Mouse (Mus musculus) adrenal gland, adult (tissue): ENCODE data around the gene Chrm5.

Experiments
- DNase-seq, 2 experiments: peaks; one replicate each; pipeline ENCODE4 v3.0.0; 2022 to 2023; ENCODE audit warnings: low spot score in 1 of 2; ENCODE audit not compliant: inconsistent age in 2 of 2

Chrm5 gene

GRCm38 (mm10) chr2:112480669-112481068 lies at the start of gene Chrm5:
Gene Chrm5, minus strand, starts transcription at chr2:112480769.
- DNase-seq: no peak

- DNase-seq: no peak
These were observed 46.4 kb upstream of the Chrm5 start for GRCm38 (mm10) chr2:112526933-112527332.

- DNase-seq: peak in 1 of 2 experiments; percentile 47
These were observed 40.2 kb upstream of the Chrm5 start for GRCm38 (mm10) chr2:112520526-112521482.

GRCm38 (mm10) chr2:112518541-112518940 lies 38.0 kb upstream of the Chrm5 start:
- DNase-seq: no peak

GRCm38 (mm10) chr2:112517218-112517617 lies 36.6 kb upstream of the Chrm5 start:
- DNase-seq: no peak

- DNase-seq: no peak
These were observed 36.2 kb upstream of the Chrm5 start for GRCm38 (mm10) chr2:112516728-112517127.

GRCm38 (mm10) chr2:112513036-112513435 lies 32.5 kb upstream of the Chrm5 start:
- no peak for DNase-seq

GRCm38 (mm10) chr2:112510140-112510539 lies 29.6 kb upstream of the Chrm5 start:
- DNase-seq: no peak

- DNase-seq: no peak
These were observed 26.9 kb upstream of the Chrm5 start for GRCm38 (mm10) chr2:112507444-112507843.

GRCm38 (mm10) chr2:112506841-112507435 lies 26.4 kb upstream of the Chrm5 start:
- DNase-seq: no peak

- no peak for DNase-seq
These were observed 23.4 kb upstream of the Chrm5 start for GRCm38 (mm10) chr2:112503978-112504377.

GRCm38 (mm10) chr2:112501209-112501608 lies 20.6 kb upstream of the Chrm5 start:
- DNase-seq: peak; percentile 75 to 90

GRCm38 (mm10) chr2:112497851-112498250 lies 17.3 kb upstream of the Chrm5 start:
- DNase-seq: peak in 1 of 2 experiments; percentile 35

- DNase-seq: no peak
These were observed 13.1 kb upstream of the Chrm5 start for GRCm38 (mm10) chr2:112493539-112494260.

- DNase-seq: peak; percentile 91 to 97
These were observed 12.4 kb upstream of the Chrm5 start, which contains the start of gene Aven for GRCm38 (mm10) chr2:112492856-112493538. Gene Aven, plus strand, starts transcription at chr2:112492964.

GRCm38 (mm10) chr2:112492431-112492855 lies 11.9 kb upstream of the Chrm5 start:
- no peak for DNase-seq

- no peak for DNase-seq
These were observed 11.1 kb upstream of the Chrm5 start for GRCm38 (mm10) chr2:112491629-112492028.

GRCm38 (mm10) chr2:112490483-112491196 lies 10.1 kb upstream of the Chrm5 start:
- DNase-seq: no peak

- DNase-seq: no peak
These were observed 4.3 kb upstream of the Chrm5 start for GRCm38 (mm10) chr2:112484886-112485285.

- no peak for DNase-seq
These were observed 2.7 kb upstream of the Chrm5 start for GRCm38 (mm10) chr2:112483334-112483651.
